Mouse (Mus musculus) kidney, postnatal 14 days (tissue): ENCODE data around the gene Nrap.

Experiments used
- DNase-seq: peaks from one replicate; pipeline ENCODE4 v3.0.0; 2022; ENCODE audit warnings: mixed read lengths

Nrap gene

DNA sequence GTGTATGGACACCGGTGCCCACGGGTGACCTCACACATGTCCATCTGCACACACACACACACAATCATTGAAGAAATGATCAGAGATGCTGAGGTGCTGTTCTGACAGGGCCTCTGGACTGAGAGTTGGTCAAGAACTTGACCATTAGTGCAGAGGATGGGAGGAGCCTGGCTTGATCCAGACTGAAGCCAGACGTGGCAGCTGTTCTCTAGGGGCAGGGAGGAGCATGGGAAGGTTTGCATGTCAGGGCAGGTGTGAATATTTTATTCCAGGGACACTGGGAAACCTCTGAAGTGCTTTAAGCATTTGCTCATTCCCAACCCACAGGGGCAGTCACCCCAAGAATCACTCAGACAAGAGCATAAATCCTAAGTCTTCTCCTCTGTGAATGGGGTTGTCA, 92.6 kb downstream of the Nrap start:
- no peak for DNase-seq

DNA sequence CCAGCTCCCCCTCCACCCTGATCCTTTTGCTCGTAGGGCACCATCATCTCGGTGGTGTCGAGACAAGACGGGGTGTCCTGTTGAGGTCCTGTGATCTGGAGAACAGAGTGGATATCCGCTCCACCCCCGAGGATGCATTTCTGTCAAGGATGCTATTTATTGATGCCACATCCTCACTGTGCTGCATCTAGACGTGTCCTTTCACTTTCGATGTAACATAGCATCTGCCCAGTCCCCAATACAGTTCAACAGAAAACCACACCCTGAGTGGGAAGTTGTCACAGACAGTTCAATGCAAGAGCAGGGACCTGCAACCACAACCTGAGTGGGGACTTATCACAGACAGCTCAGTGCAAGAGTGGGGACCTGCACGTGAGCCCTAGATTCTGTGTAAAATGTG, 93.2 kb downstream of the Nrap start:
- DNase-seq, result no peak

DNA sequence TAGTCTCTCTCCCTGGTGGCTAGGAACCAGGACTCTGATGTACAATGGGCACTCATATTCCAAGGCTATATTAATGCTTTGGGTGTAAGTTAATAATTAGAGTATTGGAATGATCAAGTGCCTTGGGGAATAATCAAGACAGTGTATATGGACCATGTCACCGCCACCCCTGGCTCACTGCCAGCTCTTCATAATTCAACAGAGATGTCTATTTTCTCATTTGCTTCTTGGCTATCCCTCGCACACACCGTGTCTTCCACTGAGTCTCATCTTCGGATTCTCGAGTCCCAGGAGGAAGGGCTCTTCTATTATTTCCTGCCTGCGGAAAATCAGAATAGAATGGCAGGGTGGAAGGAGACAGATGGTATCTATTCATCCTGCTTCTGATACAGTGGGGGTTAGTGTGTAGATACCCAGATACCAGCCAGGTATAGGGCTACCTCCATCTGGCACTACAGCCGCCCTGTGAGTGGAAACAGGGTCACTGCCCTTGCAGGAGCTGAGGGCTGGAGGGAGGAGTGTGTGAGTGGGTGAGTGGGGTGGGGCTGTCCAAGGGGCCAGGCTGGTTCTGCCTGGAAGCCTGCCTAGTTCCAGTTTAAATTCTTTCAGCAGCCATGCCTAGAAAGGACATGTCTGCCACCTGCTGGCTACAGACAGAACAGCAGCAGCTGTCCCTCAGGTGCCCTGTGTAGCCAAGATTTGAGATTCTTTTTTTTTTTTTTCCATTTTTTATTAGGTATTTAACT, 95.0 kb downstream of the Nrap start:
- DNase-seq, result peak; percentile 90

DNA sequence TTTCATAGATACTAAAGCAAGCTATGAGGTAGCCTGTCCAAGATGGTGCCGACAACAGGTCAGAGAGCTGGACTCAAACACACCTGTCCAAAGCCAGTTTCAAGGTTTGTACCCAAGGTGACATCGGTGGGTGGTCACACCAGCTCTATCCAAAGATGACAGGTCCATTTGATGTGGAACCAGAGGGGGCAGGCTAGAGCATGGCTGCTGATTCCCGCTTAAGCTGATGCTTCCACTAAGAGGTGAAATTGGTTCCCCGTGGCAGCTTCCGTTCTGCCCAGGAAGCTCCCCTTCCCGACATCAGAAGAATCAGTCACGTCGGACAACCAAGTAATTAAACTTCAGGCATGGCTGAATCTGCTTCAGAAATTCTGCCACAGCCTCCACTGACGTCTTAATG, 97.5 kb downstream of the Nrap start:
- DNase-seq, result no peak

DNA sequence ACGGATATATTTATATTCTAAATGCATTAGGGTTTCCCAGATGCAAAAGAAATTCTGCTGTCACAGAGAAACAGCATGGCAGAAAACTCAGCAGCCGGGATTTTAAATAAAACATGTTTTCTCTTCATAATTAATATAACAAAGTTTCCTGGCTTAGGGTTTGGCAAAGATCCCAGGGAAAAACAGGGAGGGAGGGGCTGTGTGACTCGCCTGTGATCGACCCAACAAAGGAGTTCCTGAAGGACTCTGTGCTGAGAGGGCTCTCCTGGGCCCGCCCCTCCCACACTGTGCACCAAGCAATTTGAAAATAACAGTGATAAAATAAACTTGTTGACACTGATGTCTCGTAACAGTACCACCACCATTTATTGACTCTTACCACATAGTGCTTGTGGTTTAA, 97.9 kb downstream of the Nrap start:
- peak; percentile 65 for DNase-seq

DNA sequence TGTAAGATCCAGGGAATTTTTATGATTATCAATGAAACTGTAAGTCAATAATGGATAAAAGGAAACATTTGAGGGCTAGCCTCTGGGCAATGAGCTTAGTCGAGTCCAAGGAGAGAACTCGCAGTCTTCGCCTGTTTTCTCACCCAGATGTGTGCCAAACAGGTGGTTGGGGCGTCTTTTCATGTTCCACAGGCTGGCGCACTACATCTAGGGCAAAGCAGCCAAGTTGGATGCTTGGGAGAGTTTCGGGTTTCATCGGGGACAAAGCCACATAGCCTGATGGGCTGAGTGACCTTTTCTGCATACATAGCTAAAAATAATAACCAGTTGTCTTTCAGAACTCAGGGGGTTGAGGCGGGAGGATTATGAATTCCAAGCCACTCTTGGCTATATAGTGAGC, 100.2 kb downstream of the Nrap start:
- DNase-seq, result no peak

DNA sequence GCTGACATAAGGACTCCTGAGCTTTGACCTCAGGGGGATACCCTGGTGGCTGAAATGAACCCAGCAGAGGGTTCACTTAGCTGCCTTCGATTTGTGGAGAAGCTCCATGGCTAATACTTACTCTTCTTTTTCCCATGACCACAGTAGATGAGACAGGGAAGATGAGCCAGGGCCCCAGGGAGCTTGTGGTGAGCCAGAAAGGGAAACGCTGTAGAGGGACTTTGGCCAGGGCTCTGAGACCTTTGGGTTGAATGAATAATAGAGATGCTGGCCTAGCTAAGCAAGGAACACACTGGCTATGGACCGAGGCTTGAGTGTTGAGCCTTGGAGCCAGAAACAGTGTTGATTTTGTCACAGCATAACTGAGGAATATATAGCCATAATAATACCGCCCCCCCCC, 101.4 kb downstream of the Nrap start:
- DNase-seq, result peak; percentile 31

DNA sequence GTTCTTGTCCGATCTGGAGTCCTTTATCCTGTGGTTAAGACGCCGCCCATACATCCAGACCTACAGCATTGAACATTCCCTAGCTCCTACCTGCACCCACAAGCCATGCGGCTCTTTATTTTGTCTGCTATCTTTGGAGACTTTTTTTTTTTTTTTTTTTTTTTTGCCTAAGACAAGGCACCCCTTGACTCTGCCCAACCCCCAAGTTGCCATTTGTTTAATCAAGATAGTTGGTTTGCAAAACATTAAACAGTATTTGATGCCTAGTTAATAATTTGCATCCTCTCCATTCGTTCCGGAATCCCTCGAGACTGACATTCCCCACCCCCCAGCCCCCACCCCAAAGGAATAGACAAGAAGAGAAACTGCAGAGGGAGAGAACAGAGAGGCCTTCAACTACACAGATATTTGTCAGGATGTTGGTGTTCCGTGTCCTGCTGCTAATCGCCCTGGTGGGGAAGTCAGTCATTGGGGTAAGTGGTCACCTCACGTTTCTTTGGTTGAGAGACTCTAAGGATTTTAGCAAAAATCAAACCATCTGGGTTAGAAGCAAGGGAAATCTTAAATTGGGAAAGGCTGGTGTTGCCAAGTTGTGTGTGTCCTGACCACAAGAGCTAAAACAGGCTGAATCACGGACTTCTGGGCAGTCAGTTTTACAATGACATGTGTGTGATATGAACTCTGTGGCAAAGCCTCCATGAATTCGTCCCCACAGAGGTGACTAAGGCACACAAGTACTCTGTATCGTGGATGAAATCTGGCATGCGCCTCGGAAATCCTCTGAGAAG, 102.1 kb downstream of the Nrap start:
- peak; percentile 26 for DNase-seq

DNA sequence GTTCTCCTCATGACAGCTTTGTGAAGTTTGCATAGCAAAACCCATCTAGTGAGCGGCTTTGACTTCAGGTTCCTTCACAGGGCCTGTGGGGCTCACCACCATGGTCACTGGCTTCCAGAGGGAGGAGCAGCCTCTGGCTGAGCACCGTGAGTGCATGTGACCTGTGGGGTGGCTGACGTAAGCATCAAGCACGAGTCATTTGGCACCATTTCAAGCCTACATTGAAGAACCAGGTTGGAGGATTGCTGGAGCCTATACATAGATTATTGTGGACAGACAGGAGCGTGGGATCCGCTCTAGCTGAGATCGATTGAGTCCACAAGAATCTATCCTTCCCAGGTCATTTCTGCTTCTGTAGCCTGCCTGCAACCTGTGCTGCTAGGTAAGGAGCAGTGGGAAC, 103.0 kb downstream of the Nrap start, which contains the start of gene Habp2:
TSS of gene Habp2 (plus strand) at position 272 of the 400 bp plus-strand sequence.
- DNase-seq, result peak; percentile 35

DNA sequence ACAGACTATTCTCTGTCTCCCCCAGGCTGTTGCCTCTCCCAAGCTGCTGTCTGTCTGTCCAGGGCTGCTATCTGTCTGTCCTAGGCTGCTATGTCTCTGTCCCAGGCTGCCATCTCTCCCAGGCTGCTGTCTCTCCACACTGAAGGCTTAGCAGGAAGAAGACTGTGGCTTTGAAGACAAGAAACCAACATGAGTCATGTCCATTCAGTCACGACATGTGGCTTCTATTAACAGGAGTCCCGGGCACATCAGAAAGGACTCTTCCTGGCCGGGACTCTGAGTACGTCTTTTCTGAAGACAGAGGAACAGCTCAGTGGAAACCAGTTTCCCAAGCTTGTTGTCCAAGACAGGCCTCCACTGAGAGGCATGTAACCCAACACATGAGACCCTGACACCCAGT, 104.6 kb downstream of the Nrap start:
- no peak for DNase-seq

DNA sequence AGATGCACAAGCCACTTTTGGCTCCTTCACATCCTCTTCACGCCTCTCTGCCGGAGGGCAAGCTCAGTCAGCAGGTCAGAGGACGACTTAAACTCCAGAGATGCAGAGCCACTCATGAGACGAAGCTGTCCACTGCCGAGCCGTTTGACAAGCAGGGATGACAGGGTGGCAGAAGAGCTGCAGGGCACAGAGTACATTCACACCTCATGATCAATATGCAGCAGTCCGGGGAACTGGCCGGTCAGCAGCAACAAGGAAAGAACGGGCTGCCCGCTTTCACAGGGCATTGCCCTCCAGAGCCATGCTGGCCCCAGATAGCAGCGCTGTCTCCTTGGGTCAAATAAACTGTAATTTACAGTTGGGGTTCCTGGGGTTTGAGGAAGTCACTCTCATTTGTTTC, 111.5 kb downstream of the Nrap start:
- DNase-seq, result no peak

DNA sequence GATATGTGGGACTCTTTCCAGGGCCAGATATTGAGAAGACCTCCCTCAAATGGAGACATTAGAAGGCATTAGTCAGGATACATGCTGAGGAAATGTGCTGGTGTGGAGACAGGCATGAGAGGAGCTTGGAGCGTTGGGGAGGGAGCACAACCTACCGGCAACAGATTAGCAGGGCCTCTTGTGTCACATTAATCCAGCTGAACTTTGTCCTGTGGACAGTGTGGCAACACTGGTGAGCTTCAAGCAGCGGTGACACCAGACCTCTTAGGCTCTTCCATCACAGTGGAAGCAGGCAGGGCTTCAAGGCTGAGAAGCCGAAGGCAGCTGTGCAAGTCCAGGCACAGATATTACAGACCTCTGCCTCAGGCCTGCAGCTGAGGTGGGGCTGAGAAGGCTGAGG, 111.9 kb downstream of the Nrap start:
- DNase-seq, result no peak

DNA sequence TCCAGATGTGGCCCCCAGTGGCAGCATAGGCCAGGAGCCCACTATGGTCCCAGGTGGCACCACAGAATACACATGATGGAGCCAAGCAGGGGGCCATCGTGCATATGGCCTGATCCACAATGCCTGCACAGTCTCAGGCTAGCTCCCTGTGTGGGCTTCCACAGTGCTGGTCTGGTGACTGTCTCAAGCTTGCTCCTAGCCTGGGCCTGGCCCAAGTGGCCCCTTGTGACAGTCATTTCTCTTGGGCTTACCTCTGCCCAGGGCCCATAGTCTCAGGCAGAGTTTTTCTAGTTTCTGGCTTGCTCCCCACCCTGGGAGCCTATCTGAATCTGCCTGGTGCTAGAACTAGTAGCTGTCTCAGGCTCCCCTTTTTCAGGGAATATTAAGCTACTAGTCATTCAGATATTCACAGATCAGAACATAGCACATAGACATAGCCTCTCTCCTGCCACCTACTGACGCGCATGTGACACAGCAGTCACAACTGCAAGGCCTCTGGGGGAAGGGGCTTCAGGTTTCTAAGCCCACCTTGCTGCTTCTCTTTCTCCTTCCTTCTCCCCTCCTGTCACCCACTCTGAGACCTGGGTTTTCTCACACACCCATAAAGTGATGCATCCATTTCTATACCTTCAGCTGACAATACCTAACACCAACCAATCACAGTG, 112.6 kb downstream of the Nrap start:
- no peak for DNase-seq

DNA sequence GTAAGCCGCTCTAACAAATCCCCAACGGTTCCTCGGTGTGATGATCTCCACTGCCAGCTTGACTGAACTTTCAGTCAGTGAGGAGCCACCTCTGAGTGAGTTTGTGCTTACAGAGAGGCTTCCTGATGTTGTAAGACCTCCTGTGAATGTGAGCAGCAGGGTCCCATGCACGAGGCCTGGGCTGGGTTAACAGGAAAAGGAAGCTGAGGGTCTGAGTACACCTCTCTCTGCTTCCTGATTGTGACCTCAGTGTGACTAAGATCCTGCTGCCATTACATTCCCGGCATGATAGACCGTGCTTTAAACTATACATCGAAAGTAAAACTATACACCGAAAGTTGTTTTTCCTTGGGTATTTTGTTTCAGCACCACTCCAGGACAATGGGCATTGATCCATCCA, 117.8 kb downstream of the Nrap start:
- no peak for DNase-seq
